Mouse (Mus musculus): Measurements from ENCODE around the gene Pole4. TPM values are rescaled to one million over a fixed set of nuclear protein-coding genes. Genes with fewer than 3 reads are reported as not detected.
A peak's percentile ranks its signal among the peaks of the same experiment; 100 is the strongest.

Gene Pole4
- polyA plus RNA-seq, 1 experiment from 2014 or later = 89.2 TPM

GRCm38 (mm10) chr6:82740868-82741517 lies 35.8 kb upstream of the Pole4 start:
- peaks cover 41% of the 10 kb centered on the region for H3K36me3 ChIP-seq
- H3K27me3 ChIP-seq = no peaks in the 10 kb centered on the region
- H3K9me3 ChIP-seq (replicated peaks) = no peaks in the 10 kb centered on the region
- H3K4me1 ChIP-seq = 0 out of 2 replicates have a peak, but pooled peaks cover 3% of the 10 kb centered on the region
- no peak overlapping the region for H3K9ac ChIP-seq
- WGBS = 84% methylated on average over 8 of the region's 8 CpGs
- 0 out of 2 replicates have a peak overlapping the region, but pooled peaks have one; percentile 12 for H3K27ac ChIP-seq (replicated peaks)
- no peak for ATAC-seq (ENCODE audit: insufficient number of reproducible peaks, low FRiP score, low TSS enrichment, low read depth)
- H3K4me3 ChIP-seq (replicated peaks) = no peak overlapping the region
- H3K4me2 ChIP-seq (replicated peaks) = no peak overlapping the region

- H3K4me2 ChIP-seq (replicated peaks) = peak overlapping the region; percentile 29; the same call in 1 of the 2 replicates
- WGBS = 15% methylated on average over 6 of the region's 6 CpGs
- H3K36me3 ChIP-seq = peaks cover 48% of the 10 kb centered on the region
- H3K27ac ChIP-seq (replicated peaks) = 0 out of 2 replicates have a peak overlapping the region, but pooled peaks have one; percentile 12
- H3K9me3 ChIP-seq (replicated peaks) = no peaks in the 10 kb centered on the region
- ATAC-seq (ENCODE audit: insufficient number of reproducible peaks, low FRiP score, low TSS enrichment, low read depth) = no peak; the same call in 1 of the 2 replicates
- 0 out of 2 replicates have a peak, but pooled peaks cover 3% of the 10 kb centered on the region for H3K4me1 ChIP-seq
- no peak overlapping the region for H3K4me3 ChIP-seq (replicated peaks)
- H3K27me3 ChIP-seq = no peaks in the 10 kb centered on the region
- no peak overlapping the region for H3K9ac ChIP-seq
Measured at GRCm38 (mm10) chr6:82740269-82740668, 35.1 kb upstream of the Pole4 start.

- Histone ChIP-seq H3K9me3 (replicated peaks) (no peaks in the 10 kb centered on the region), H3K4me1 (0 out of 2 replicates have a peak, but pooled peaks cover 3% of the 10 kb centered on the region), H3K27ac (replicated peaks) (no peak overlapping the region), H3K4me2 (replicated peaks) (no peak overlapping the region), H3K9ac (no peak overlapping the region), H3K36me3 (peaks cover 41% of the 10 kb centered on the region), H3K27me3 (no peaks in the 10 kb centered on the region), H3K4me3 (replicated peaks) (no peak overlapping the region)
- WGBS = 92% methylated on average over 27 of the region's 27 CpGs
- ATAC-seq (ENCODE audit: insufficient number of reproducible peaks, low FRiP score, low TSS enrichment, low read depth) = 0 out of 2 replicates have a peak, but pooled peaks have one; percentile 12
Measured at GRCm38 (mm10) chr6:82737634-82738540, 32.7 kb upstream of the Pole4 start.

DNA sequence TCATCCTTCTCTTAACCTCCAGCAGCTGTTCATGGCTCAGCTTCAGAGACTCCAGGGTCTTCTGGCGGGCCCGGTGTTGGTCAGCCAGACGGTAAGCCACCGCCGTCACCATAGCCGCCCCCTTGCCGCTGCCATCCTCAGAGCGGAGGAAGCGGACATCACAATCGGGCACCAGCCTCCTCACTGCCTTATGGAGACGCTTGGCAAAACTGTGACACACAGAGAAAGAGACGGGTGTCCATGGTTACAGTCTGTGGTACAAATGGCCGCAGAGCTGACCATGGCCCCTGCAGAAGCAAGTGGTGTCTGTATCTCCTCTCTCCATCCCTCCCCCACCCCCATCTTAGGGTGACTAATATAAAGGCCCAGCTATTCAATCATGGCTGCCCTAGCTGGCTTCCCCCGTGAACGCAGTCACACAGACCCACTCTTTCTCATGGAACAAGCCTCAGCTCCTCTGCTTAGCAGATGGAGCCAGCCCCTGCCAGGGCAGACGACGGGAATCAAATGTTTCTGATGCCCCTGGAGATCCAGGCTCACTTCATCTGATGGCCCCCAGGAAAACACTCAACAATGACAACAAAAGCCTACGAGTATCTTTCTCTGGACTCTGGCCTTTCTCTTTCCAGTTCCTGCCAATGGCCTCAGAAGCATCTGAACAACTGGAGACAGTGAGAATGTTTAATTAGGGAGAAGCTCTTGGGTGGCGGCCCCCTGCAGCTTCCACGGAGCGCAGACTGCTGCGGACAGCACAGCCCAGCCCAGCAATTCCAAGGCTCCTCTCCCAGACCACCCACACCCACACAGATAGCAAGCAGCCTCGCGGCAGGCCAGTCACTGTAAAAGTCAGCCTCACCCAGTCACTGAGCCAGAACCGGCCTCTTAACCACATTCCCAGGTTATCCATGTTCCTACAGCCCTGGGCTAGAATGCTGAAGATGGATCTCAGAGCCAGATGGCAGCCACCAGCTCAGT lies 31.7 kb upstream of the Pole4 start:
- 0 out of 2 replicates have a peak, but pooled peaks cover 3% of the 10 kb centered on the region for H3K4me1 ChIP-seq
- ATAC-seq (ENCODE audit: insufficient number of reproducible peaks, low FRiP score, low TSS enrichment, low read depth) = no peak
- H3K4me3 ChIP-seq (replicated peaks) = no peak overlapping the region
- no peaks in the 10 kb centered on the region for H3K27me3 ChIP-seq
- H3K4me2 ChIP-seq (replicated peaks) = no peak overlapping the region
- H3K36me3 ChIP-seq = peaks cover 37% of the 10 kb centered on the region
- no peak overlapping the region for H3K27ac ChIP-seq (replicated peaks)
- H3K9ac ChIP-seq = no peak overlapping the region
- no peaks in the 10 kb centered on the region for H3K9me3 ChIP-seq (replicated peaks)
- 82% methylated on average over 25 of the region's 25 CpGs for WGBS

GRCm38 (mm10) chr6:82735347-82735746 lies 30.2 kb upstream of the Pole4 start:
- 75% methylated on average over 7 of the region's 7 CpGs for WGBS
- Histone ChIP-seq H3K4me2 (replicated peaks) (no peak overlapping the region), H3K4me1 (0 out of 2 replicates have a peak, but pooled peaks cover 2% of the 10 kb centered on the region), H3K9me3 (replicated peaks) (no peaks in the 10 kb centered on the region), H3K9ac (no peak overlapping the region), H3K36me3 (peaks cover 49% of the 10 kb centered on the region), H3K27me3 (no peaks in the 10 kb centered on the region), H3K27ac (replicated peaks) (no peak overlapping the region), H3K4me3 (replicated peaks) (no peak overlapping the region)
- no peak for ATAC-seq (ENCODE audit: insufficient number of reproducible peaks, low FRiP score, low TSS enrichment, low read depth)

- H3K4me1 ChIP-seq = peaks cover 3% of the 10 kb centered on the region
- no peaks in the 10 kb centered on the region for H3K27me3 ChIP-seq
- WGBS = 89% methylated on average over 21 of the region's 21 CpGs
- H3K4me3 ChIP-seq (replicated peaks) = no peak overlapping the region
- ATAC-seq (ENCODE audit: insufficient number of reproducible peaks, low FRiP score, low TSS enrichment, low read depth) = peak; percentile 41; the same call in 1 of the 2 replicates
- no peak overlapping the region for H3K27ac ChIP-seq (replicated peaks)
- H3K9ac ChIP-seq = no peak overlapping the region
- no peaks in the 10 kb centered on the region for H3K9me3 ChIP-seq (replicated peaks)
- H3K4me2 ChIP-seq (replicated peaks) = no peak overlapping the region
- peaks cover 35% of the 10 kb centered on the region; the same call in 1 of the 2 replicates for H3K36me3 ChIP-seq
Measured at GRCm38 (mm10) chr6:82728635-82729034, 23.5 kb upstream of the Pole4 start.

DNA sequence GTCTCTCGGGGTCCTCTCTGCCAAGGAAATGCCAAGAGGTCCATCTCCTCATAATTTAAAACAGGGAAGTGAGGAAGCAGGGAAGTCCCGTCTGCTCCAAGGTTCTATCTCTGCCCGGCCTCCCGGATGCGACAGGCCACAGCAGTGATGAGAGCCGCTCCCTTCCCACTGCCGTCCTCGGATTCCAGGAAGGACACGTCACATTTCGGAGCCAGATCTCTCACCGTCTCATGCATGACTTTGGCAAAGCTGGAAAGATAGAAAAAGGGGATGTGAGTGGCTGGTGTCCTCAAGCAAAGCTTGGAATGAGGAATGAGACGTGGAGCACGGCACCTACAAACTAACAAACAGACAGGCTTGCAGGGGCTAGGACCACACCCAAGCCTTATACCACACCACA lies 22.0 kb upstream of the Pole4 start:
- Histone ChIP-seq H3K27me3 (no peaks in the 10 kb centered on the region), H3K4me2 (replicated peaks) (no peak overlapping the region), H3K36me3 (peaks cover 32% of the 10 kb centered on the region; the same call in 1 of the 2 replicates), H3K9ac (no peak overlapping the region), H3K27ac (replicated peaks) (no peak overlapping the region), H3K4me3 (replicated peaks) (no peak overlapping the region), H3K4me1 (peaks cover 12% of the 10 kb centered on the region), H3K9me3 (replicated peaks) (no peaks in the 10 kb centered on the region)
- 89% methylated on average over 13 of the region's 13 CpGs for WGBS
- ATAC-seq (ENCODE audit: insufficient number of reproducible peaks, low FRiP score, low TSS enrichment, low read depth) = no peak

GRCm38 (mm10) chr6:82723321-82723720 lies 18.2 kb upstream of the Pole4 start:
- Histone ChIP-seq H3K4me1 (peaks cover 12% of the 10 kb centered on the region), H3K36me3 (peaks cover 6% of the 10 kb centered on the region; the same call in 1 of the 2 replicates), H3K27ac (replicated peaks) (peak overlapping the region; percentile 31), H3K4me3 (replicated peaks) (no peak overlapping the region), H3K27me3 (no peaks in the 10 kb centered on the region), H3K9me3 (replicated peaks) (no peaks in the 10 kb centered on the region), H3K9ac (no peak overlapping the region), H3K4me2 (replicated peaks) (no peak overlapping the region)
- ATAC-seq (ENCODE audit: insufficient number of reproducible peaks, low FRiP score, low TSS enrichment, low read depth) = peak; percentile 48; the same call in 1 of the 2 replicates
- 21% methylated on average over 5 of the region's 5 CpGs for WGBS

- Histone ChIP-seq H3K9ac (no peak overlapping the region), H3K36me3 (no peaks in the 10 kb centered on the region)
- 67% methylated on average over 4 of the region's 4 CpGs for WGBS
Measured at GRCm38 (mm10) chr6:82716126-82716525, 11.0 kb upstream of the Pole4 start.

GRCm38 (mm10) chr6:82715653-82716052 lies 10.5 kb upstream of the Pole4 start:
- no peak overlapping the region for H3K27ac ChIP-seq (replicated peaks)
- no peaks in the 10 kb centered on the region; the same call in 1 of the 2 replicates for H3K4me1 ChIP-seq
- H3K27me3 ChIP-seq = no peaks in the 10 kb centered on the region
- no peaks in the 10 kb centered on the region for H3K36me3 ChIP-seq
- no peak for ATAC-seq (ENCODE audit: insufficient number of reproducible peaks, low FRiP score, low TSS enrichment, low read depth)
- H3K4me3 ChIP-seq (replicated peaks) = no peak overlapping the region
- H3K9me3 ChIP-seq (replicated peaks) = no peaks in the 10 kb centered on the region
- 74% methylated on average over 3 of the region's 3 CpGs for WGBS
- H3K4me2 ChIP-seq (replicated peaks) = no peak overlapping the region
- no peak overlapping the region for H3K9ac ChIP-seq

More at GRCm38 (mm10) chr6:82716126-82716525, 11.0 kb upstream of the Pole4 start:
- H3K4me3 ChIP-seq (replicated peaks) = no peak overlapping the region
- H3K9me3 ChIP-seq (replicated peaks) = no peaks in the 10 kb centered on the region
- no peaks in the 10 kb centered on the region; the same call in 1 of the 2 replicates for H3K4me1 ChIP-seq
- no peaks in the 10 kb centered on the region for H3K27me3 ChIP-seq
- no peak overlapping the region for H3K4me2 ChIP-seq (replicated peaks)
- no peak overlapping the region for H3K27ac ChIP-seq (replicated peaks)
- ATAC-seq (ENCODE audit: insufficient number of reproducible peaks, low FRiP score, low TSS enrichment, low read depth) = no peak
